ENCODE assay signal across 14 mouse cellular contexts in the genomic region with DNA sequence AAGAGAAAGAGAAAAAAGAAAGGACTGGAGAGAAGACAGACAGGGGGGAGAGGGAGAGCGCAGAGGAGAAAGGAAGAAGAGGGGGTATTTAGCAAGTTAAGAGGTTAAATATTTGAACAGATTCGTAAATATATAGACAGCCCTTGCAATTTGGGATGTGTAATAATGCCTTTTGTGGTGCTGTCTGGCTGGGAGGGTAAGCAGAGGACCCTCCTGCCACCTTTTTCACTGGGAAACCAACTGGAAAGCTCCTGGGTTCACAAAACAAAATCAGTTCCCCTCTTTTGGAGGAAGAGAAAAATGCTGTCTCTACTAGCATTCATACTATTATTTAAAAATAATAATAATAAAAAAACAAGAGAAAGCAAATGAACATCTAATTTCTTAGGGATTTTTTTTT.
DNase-seq lines count a peak whose midpoint lies in the region; ATAC-seq and TF ChIP-seq lines count a peak whose summit lies in the region.
"Had no signal": no experiment of that assay in that cellular context is flagged by ENCODE, and none has a peak within 500 bp of the region (broad histone marks: within the 10 kb centered on the region; RNA-seq: fewer than 3 reads in every experiment).

No protein-coding gene starts in this region.

- 2% methylated on average over 2 of the region's 2 CpGs for WGBS in intestine, embryonic 14.5 days
- 0% methylated on average over 2 of the region's 2 CpGs for WGBS in intestine, embryonic 16.5 days
- 0% methylated on average over 2 of the region's 2 CpGs for WGBS in forebrain, embryonic 13.5 days
- WGBS in hindbrain, postnatal 0 days = 3% methylated on average over 2 of the region's 2 CpGs
- WGBS in neural tube, embryonic 15.5 days = 4% methylated on average over 2 of the region's 2 CpGs

- peaks cover 53% of the 10 kb centered on the region for H3K27me3 ChIP-seq in intestine, embryonic 14.5 days (replicated peaks; ENCODE audit: control insufficient read depth, insufficient read depth, low read length)
- H3K27me3 ChIP-seq in intestine, embryonic 16.5 days (replicated peaks; ENCODE audit: control insufficient read depth, insufficient read depth, low read length) = peaks cover 34% of the 10 kb centered on the region
- H3K27me3 ChIP-seq in forebrain, embryonic 13.5 days = no peaks in the 10 kb centered on the region
- H3K27me3 ChIP-seq in hindbrain, postnatal 0 days (ENCODE audit: insufficient read depth, low read length) = no peaks in the 10 kb centered on the region
- no peaks in the 10 kb centered on the region for H3K27me3 ChIP-seq in neural tube, embryonic 15.5 days (replicated peaks)

- peaks cover 6% of the 10 kb centered on the region; the same call in 1 of the 2 replicates for H3K4me1 ChIP-seq in intestine, embryonic 14.5 days (replicated peaks; ENCODE audit: control insufficient read depth, insufficient read depth, low read length)
- peaks cover 6% of the 10 kb centered on the region for H3K4me1 ChIP-seq in intestine, embryonic 16.5 days (ENCODE audit: control insufficient read depth, insufficient read depth, low read length)
- H3K4me1 ChIP-seq in forebrain, embryonic 13.5 days = peaks cover 64% of the 10 kb centered on the region
- H3K4me1 ChIP-seq in hindbrain, postnatal 0 days (ENCODE audit: insufficient read depth, low read length) = peaks cover 29% of the 10 kb centered on the region; the same call in 1 of the 2 replicates
- peaks cover 52% of the 10 kb centered on the region for H3K4me1 ChIP-seq in neural tube, embryonic 15.5 days
- H3K4me1 ChIP-seq: liver, embryonic 13.5 days had no signal

- DNase-seq in intestine, embryonic 14.5 days (ENCODE audit: low spot score) = peak; percentile 51
- DNase-seq in hindbrain, postnatal 0 days (ENCODE audit: low spot score) = peak; percentile 34
- no peak for DNase-seq in urinary bladder, postnatal 10 days (ENCODE audit: low spot score)
- no peak for DNase-seq in frontal cortex, adult 2 months (ENCODE audit: extremely low spot score in 1 of 2, low spot score in 1 of 2)
- no peak for DNase-seq in adrenal gland, postnatal 10 days
- DNase-seq: heart, postnatal 36 days; liver, embryonic 13.5 days; thymus, adult 2 months had no signal

- H3K4me2 ChIP-seq in intestine, embryonic 14.5 days (ENCODE audit: low read length) = no peak overlapping the region
- H3K4me2 ChIP-seq in intestine, embryonic 16.5 days (ENCODE audit: low read depth, low read length) = no peak overlapping the region
- peak overlapping the region; percentile 79 for H3K4me2 ChIP-seq in forebrain, embryonic 13.5 days
- peak overlapping the region; percentile 95 for H3K4me2 ChIP-seq in hindbrain, postnatal 0 days (ENCODE audit: low read depth, low read length)
- H3K4me2 ChIP-seq in neural tube, embryonic 15.5 days = peak overlapping the region; percentile 76

- H3K27ac ChIP-seq in intestine, embryonic 14.5 days (ENCODE audit: low read depth) = no peak overlapping the region
- H3K27ac ChIP-seq in intestine, embryonic 16.5 days (ENCODE audit: low read length) = no peak overlapping the region
- H3K27ac ChIP-seq in forebrain, embryonic 13.5 days = peak overlapping the region; percentile 99
- peak overlapping the region; percentile 98 for H3K27ac ChIP-seq in hindbrain, postnatal 0 days
- peak overlapping the region; percentile 98 for H3K27ac ChIP-seq in neural tube, embryonic 15.5 days (replicated peaks)
- H3K27ac ChIP-seq: embryonic facial prominence, embryonic 15.5 days; liver, embryonic 13.5 days had no signal

- ATAC-seq in intestine, embryonic 14.5 days (replicated peaks; ENCODE audit: low FRiP score, low TSS enrichment, low read depth) = no peak
- ATAC-seq in intestine, embryonic 16.5 days = no peak
- no peak for ATAC-seq in forebrain, embryonic 13.5 days
- ATAC-seq in hindbrain, postnatal 0 days = no peak
- no peak for ATAC-seq in neural tube, embryonic 15.5 days (ENCODE audit: low FRiP score)
- ATAC-seq: CD4-positive, CD25-positive, alpha-beta regulatory T cell, adult 4 months; Patski had no signal

- no peaks in the 10 kb centered on the region for H3K9me3 ChIP-seq in intestine, embryonic 14.5 days (ENCODE audit: control insufficient read depth, low read length)
- no peaks in the 10 kb centered on the region for H3K9me3 ChIP-seq in intestine, embryonic 16.5 days (ENCODE audit: control insufficient read depth, low read length)
- no peaks in the 10 kb centered on the region for H3K9me3 ChIP-seq in forebrain, embryonic 13.5 days (replicated peaks)
- H3K9me3 ChIP-seq in hindbrain, postnatal 0 days (ENCODE audit: low read length) = no peaks in the 10 kb centered on the region
- no peaks in the 10 kb centered on the region for H3K9me3 ChIP-seq in neural tube, embryonic 15.5 days (replicated peaks)
- H3K9me3 ChIP-seq: embryonic facial prominence, embryonic 15.5 days; liver, embryonic 13.5 days had no signal

- TF ChIP-seq CTCF in hindbrain, postnatal 0 days (IDR thresholded peaks at IDR 0.05; ENCODE audit: low read depth) = no peak

- H3K9ac ChIP-seq in intestine, embryonic 14.5 days (ENCODE audit: low read length) = no peak overlapping the region
- H3K9ac ChIP-seq in intestine, embryonic 16.5 days (ENCODE audit: low read depth, low read length) = no peak overlapping the region
- H3K9ac ChIP-seq in forebrain, embryonic 13.5 days = peak overlapping the region; percentile 92
- peak overlapping the region; percentile 72 for H3K9ac ChIP-seq in hindbrain, postnatal 0 days (replicated peaks; ENCODE audit: low read length)
- H3K9ac ChIP-seq in neural tube, embryonic 15.5 days (replicated peaks) = peak overlapping the region; percentile 50
- H3K9ac ChIP-seq: embryonic facial prominence, embryonic 15.5 days; liver, embryonic 13.5 days had no signal

- H3K36me3 ChIP-seq in intestine, embryonic 14.5 days (ENCODE audit: control insufficient read depth, insufficient read depth, low read length) = no peaks in the 10 kb centered on the region
- H3K36me3 ChIP-seq in intestine, embryonic 16.5 days (ENCODE audit: control insufficient read depth, insufficient read depth, low read length) = no peaks in the 10 kb centered on the region
- H3K36me3 ChIP-seq in forebrain, embryonic 13.5 days (ENCODE audit: poor library complexity, severe bottlenecking) = no peaks in the 10 kb centered on the region
- no peaks in the 10 kb centered on the region for H3K36me3 ChIP-seq in hindbrain, postnatal 0 days (ENCODE audit: insufficient read depth, low read length)
- no peaks in the 10 kb centered on the region for H3K36me3 ChIP-seq in neural tube, embryonic 15.5 days
- H3K36me3 ChIP-seq: embryonic facial prominence, embryonic 15.5 days; liver, embryonic 13.5 days had no signal

- no peak overlapping the region for H3K4me3 ChIP-seq in intestine, embryonic 14.5 days (ENCODE audit: low read depth, low read length)
- H3K4me3 ChIP-seq in intestine, embryonic 16.5 days (ENCODE audit: low read length) = no peak overlapping the region
- H3K4me3 ChIP-seq in forebrain, embryonic 13.5 days = peak overlapping the region; percentile 36
- H3K4me3 ChIP-seq in hindbrain, postnatal 0 days (ENCODE audit: low read length) = peak overlapping the region; percentile 27
- peak overlapping the region; percentile 25 for H3K4me3 ChIP-seq in neural tube, embryonic 15.5 days (replicated peaks)
- H3K4me3 ChIP-seq: liver, embryonic 13.5 days had no signal

Comparison
In these comparisons a context has a peak if more than half of its experiments do, and no peak if none do; other contexts are left out.
1. DNase-seq: peak in intestine, embryonic 14.5 days (single experiment) and hindbrain, postnatal 0 days (single experiment); none in urinary bladder, postnatal 10 days (single experiment), frontal cortex, adult 2 months (0 of 2) and adrenal gland, postnatal 10 days (single experiment).
2. H3K27ac ChIP-seq: peak in forebrain, embryonic 13.5 days (single experiment), hindbrain, postnatal 0 days (single experiment) and neural tube, embryonic 15.5 days (single experiment); none in intestine, embryonic 14.5 days (single experiment) and intestine, embryonic 16.5 days (single experiment).
3. H3K4me2 ChIP-seq: peak in forebrain, embryonic 13.5 days (single experiment), hindbrain, postnatal 0 days (single experiment) and neural tube, embryonic 15.5 days (single experiment); none in intestine, embryonic 14.5 days (single experiment) and intestine, embryonic 16.5 days (single experiment).
4. H3K4me3 ChIP-seq: peak in forebrain, embryonic 13.5 days (single experiment), hindbrain, postnatal 0 days (single experiment) and neural tube, embryonic 15.5 days (single experiment); none in intestine, embryonic 14.5 days (single experiment) and intestine, embryonic 16.5 days (single experiment).
5. H3K9ac ChIP-seq: peak in forebrain, embryonic 13.5 days (single experiment), hindbrain, postnatal 0 days (single experiment) and neural tube, embryonic 15.5 days (single experiment); none in intestine, embryonic 14.5 days (single experiment) and intestine, embryonic 16.5 days (single experiment).